Mouse (Mus musculus) adrenal gland, postnatal 14 days (tissue): Measurements from ENCODE around the gene Helq. TPM values are rescaled to one million over a fixed set of nuclear protein-coding genes. Genes with fewer than 3 reads are reported as not detected.
A peak's percentile ranks its signal among the peaks of the same experiment; 100 is the strongest.

Source experiments
- DNase-seq: peaks from one replicate; pipeline ENCODE4 v3.0.0; 2021; ENCODE audit warnings: mixed read lengths
- total RNA-seq: library from RNA; stranded (reverse); gene quantifications from 2 replicates; pipeline ENCODE4 v1.2.3, GENCODE M21; 2021

Gene Helq
- total RNA-seq, 1 experiment from 2014 or later, result 6.6 TPM

GRCm38 (mm10) chr5:100779002-100779401, 19.4 kb downstream of the Helq start:
- no peak for DNase-seq

GRCm38 (mm10) chr5:100776900-100777299, 21.5 kb downstream of the Helq start:
- DNase-seq, result peak; percentile 8

- DNase-seq, result no peak
Measured at GRCm38 (mm10) chr5:100775778-100776404, 22.5 kb downstream of the Helq start.

- no peak for DNase-seq
Measured at GRCm38 (mm10) chr5:100771575-100771974, 26.8 kb downstream of the Helq start.

GRCm38 (mm10) chr5:100766026-100766425, 32.4 kb downstream of the Helq start:
- no peak for DNase-seq

- DNase-seq, result no peak
Measured at GRCm38 (mm10) chr5:100761736-100762135, 36.7 kb downstream of the Helq start.

- DNase-seq, result no peak
Measured at GRCm38 (mm10) chr5:100760049-100760663, 38.2 kb downstream of the Helq start.

GRCm38 (mm10) chr5:100758121-100758520, 40.3 kb downstream of the Helq start:
- no peak for DNase-seq

GRCm38 (mm10) chr5:100753407-100753806, 45.0 kb downstream of the Helq start:
- no peak for DNase-seq

GRCm38 (mm10) chr5:100751655-100752054, 46.7 kb downstream of the Helq start:
- DNase-seq, result peak; percentile 10

- DNase-seq, result peak; percentile 31
Measured at GRCm38 (mm10) chr5:100750617-100751255, 47.7 kb downstream of the Helq start.

- no peak for DNase-seq
Measured at GRCm38 (mm10) chr5:100738802-100739201, 59.6 kb downstream of the Helq start.

GRCm38 (mm10) chr5:100736919-100737318, 61.5 kb downstream of the Helq start:
- DNase-seq, result no peak

- no peak for DNase-seq
Measured at GRCm38 (mm10) chr5:100734535-100734934, 63.9 kb downstream of the Helq start.

- peak; percentile 12 for DNase-seq
Measured at GRCm38 (mm10) chr5:100728757-100729156, 69.6 kb downstream of the Helq start.

GRCm38 (mm10) chr5:100726001-100726400, 72.4 kb downstream of the Helq start:
- no peak for DNase-seq

GRCm38 (mm10) chr5:100719235-100720088, 78.9 kb downstream of the Helq start, which contains the start of gene Hpse:
Hpse (minus strand) TSS chr5:100719716.
- DNase-seq, result peak; percentile 60

- DNase-seq, result no peak
Measured at GRCm38 (mm10) chr5:100716762-100717161, 81.6 kb downstream of the Helq start.
